Mouse (Mus musculus) limb, embryonic 10.5 days (tissue): ENCODE measurements around the gene Gm38431. TPM values are rescaled to one million over a fixed set of nuclear protein-coding genes. Genes with fewer than 3 reads are reported as not detected.
A peak's percentile ranks its signal among the peaks of the same experiment; 100 is the strongest.

Experiments used
- DNase-seq: peaks from one replicate; pipeline ENCODE4 v3.0.0-alpha.2; 2017; ENCODE audit warnings: low spot score
- H3K27ac ChIP-seq: fragments of 300-500 bp; sonication (generic); 2 replicates; pipeline ENCODE4 v1.5.1; 2016; ENCODE audit warnings: mild to moderate bottlenecking
- H3K27me3 ChIP-seq: fragments of 300-500 bp; sonication (generic); 2 replicates; pipeline ENCODE4 v1.6.1; 2016; ENCODE audit warnings: low read depth, mild to moderate bottlenecking; ENCODE audit not compliant: poor library complexity, severe bottlenecking
- H3K36me3 ChIP-seq: fragments of 300-500 bp; sonication (generic); 2 replicates; pipeline ENCODE4 v1.6.1; 2016; ENCODE audit warnings: mild to moderate bottlenecking, moderate library complexity
- H3K4me1 ChIP-seq: fragments of 300-500 bp; sonication (generic); 2 replicates; pipeline ENCODE4 v1.6.1; 2016
- H3K4me3 ChIP-seq: fragments of 300-500 bp; sonication (generic); 2 replicates; pipeline ENCODE4 v1.5.1; 2016; ENCODE audit warnings: mild to moderate bottlenecking, moderate library complexity
- H3K9me3 ChIP-seq: fragments of 300-500 bp; sonication (generic); replicated peaks from 2 replicates; pipeline ENCODE4 v1.6.1; 2016; ENCODE audit warnings: mild to moderate bottlenecking
- WGBS: fragments of 180-500 bp; shearing (Covaris S2); methylation state at CpG from one replicate; pipeline ENCODE4 v1.1.7; 2016; 5-methylcytosine and 5-hydroxymethylcytosine counted together
- polyA plus RNA-seq: library from polyadenylated mRNA; unstranded; fragments of >200 nt; fragmentation: Nextera tagmentation; extraction: Ambion mirVana; gene quantifications from 2 replicates; pipeline ENCODE4 v1.2.1, GENCODE M21; 2016

Gm38431 gene
- polyA plus RNA-seq, 1 experiment from 2014 or later: 5.4 TPM

- 87% methylated on average over 8 of the region's 8 CpGs for WGBS
Measured at GRCm38 (mm10) chr9:21097793-21098192, 6.0 kb upstream of the Gm38431 start.

GRCm38 (mm10) chr9:21095958-21096357 is 4.2 kb upstream of the Gm38431 start:
- no peak for DNase-seq
- H3K9me3 ChIP-seq: no peaks in the 10 kb centered on the region
- H3K27me3 ChIP-seq: no peaks in the 10 kb centered on the region
- no peak overlapping the region for H3K4me3 ChIP-seq
- H3K36me3 ChIP-seq: peaks cover 7% of the 10 kb centered on the region
- no peak overlapping the region for H3K27ac ChIP-seq
- WGBS: 92% methylated on average over 4 of the region's 4 CpGs
- H3K4me1 ChIP-seq: peaks cover 12% of the 10 kb centered on the region

More at GRCm38 (mm10) chr9:21097793-21098192, 6.0 kb upstream of the Gm38431 start:
- peaks cover 17% of the 10 kb centered on the region for H3K36me3 ChIP-seq
- H3K4me3 ChIP-seq: no peak overlapping the region
- H3K9me3 ChIP-seq: no peaks in the 10 kb centered on the region
- no peaks in the 10 kb centered on the region for H3K27me3 ChIP-seq
- no peak overlapping the region for H3K27ac ChIP-seq
- DNase-seq: no peak
- H3K4me1 ChIP-seq: peaks cover 7% of the 10 kb centered on the region; the same call in 1 of the 2 replicates

- H3K4me3 ChIP-seq: no peak overlapping the region
- 95% methylated on average over 9 of the region's 9 CpGs for WGBS
Measured at GRCm38 (mm10) chr9:21093423-21093822, 1.6 kb upstream of the Gm38431 start.

GRCm38 (mm10) chr9:21090972-21091706 is 658 bp downstream of the Gm38431 start:
- DNase-seq: no peak
- no peaks in the 10 kb centered on the region for H3K27me3 ChIP-seq

More at GRCm38 (mm10) chr9:21093423-21093822, 1.6 kb upstream of the Gm38431 start:
- Histone ChIP-seq H3K27me3 (no peaks in the 10 kb centered on the region), H3K36me3 (peaks cover 32% of the 10 kb centered on the region), H3K27ac (no peak overlapping the region), H3K9me3 (no peaks in the 10 kb centered on the region), H3K4me1 (peaks cover 19% of the 10 kb centered on the region)
- no peak for DNase-seq

GRCm38 (mm10) chr9:21090537-21090936 is 1.3 kb downstream of the Gm38431 start:
- Histone ChIP-seq H3K4me3 (peak overlapping the region; percentile 78), H3K27me3 (no peaks in the 10 kb centered on the region), H3K9me3 (no peaks in the 10 kb centered on the region), H3K4me1 (peaks cover 19% of the 10 kb centered on the region), H3K27ac (no peak overlapping the region), H3K36me3 (peaks cover 61% of the 10 kb centered on the region)
- no peak for DNase-seq
- 98% methylated on average over 1 of the region's 1 CpGs for WGBS

More at GRCm38 (mm10) chr9:21090972-21091706, 658 bp downstream of the Gm38431 start:
- peaks cover 19% of the 10 kb centered on the region for H3K4me1 ChIP-seq
- H3K4me3 ChIP-seq: peak overlapping the region; percentile 78
- H3K36me3 ChIP-seq: peaks cover 55% of the 10 kb centered on the region
- 7% methylated on average over 24 of the region's 24 CpGs for WGBS
- H3K27ac ChIP-seq: peak overlapping the region; percentile 96
- H3K9me3 ChIP-seq: no peaks in the 10 kb centered on the region

GRCm38 (mm10) chr9:21083324-21083723 is 8.5 kb downstream of the Gm38431 start:
- Histone ChIP-seq H3K4me1 (no peaks in the 10 kb centered on the region), H3K27me3 (no peaks in the 10 kb centered on the region), H3K36me3 (peaks cover 100% of the 10 kb centered on the region), H3K27ac (no peak overlapping the region), H3K9me3 (no peaks in the 10 kb centered on the region), H3K4me3 (no peak overlapping the region)
- 92% methylated on average over 3 of the region's 3 CpGs for WGBS
- DNase-seq: no peak

- no peak for DNase-seq
- H3K27me3 ChIP-seq: no peaks in the 10 kb centered on the region
- H3K9me3 ChIP-seq: no peaks in the 10 kb centered on the region
- no peak overlapping the region for H3K27ac ChIP-seq
- peaks cover 100% of the 10 kb centered on the region for H3K36me3 ChIP-seq
- WGBS: 94% methylated on average over 9 of the region's 9 CpGs
- H3K4me1 ChIP-seq: no peaks in the 10 kb centered on the region
- no peak overlapping the region for H3K4me3 ChIP-seq
Measured at GRCm38 (mm10) chr9:21081127-21081526, 10.7 kb downstream of the Gm38431 start.

- peaks cover 19% of the 10 kb centered on the region for H3K4me1 ChIP-seq
- H3K27me3 ChIP-seq: no peaks in the 10 kb centered on the region
- peaks cover 83% of the 10 kb centered on the region for H3K36me3 ChIP-seq
- WGBS: 90% methylated on average over 3 of the region's 3 CpGs
- no peak overlapping the region for H3K4me3 ChIP-seq
- no peaks in the 10 kb centered on the region for H3K9me3 ChIP-seq
- H3K27ac ChIP-seq: no peak overlapping the region
- no peak for DNase-seq
Measured at GRCm38 (mm10) chr9:21075625-21076024, 16.2 kb downstream of the Gm38431 start.

- Histone ChIP-seq H3K4me3 (peak overlapping the region; percentile 71; the same call in 1 of the 2 replicates), H3K36me3 (peaks cover 78% of the 10 kb centered on the region)
- WGBS: 89% methylated on average over 1 of the region's 1 CpGs
Measured at GRCm38 (mm10) chr9:21074173-21074572, 17.6 kb downstream of the Gm38431 start.

GRCm38 (mm10) chr9:21073044-21073840 is 18.6 kb downstream of the Gm38431 start, which contains the start of the genes Gm49373 and Fdx1l:
TSS of gene Gm49373 (minus strand) at chr9:21073096.
TSS of gene Fdx1l (minus strand) at chr9:21073614.
- 3% methylated on average over 58 of the region's 58 CpGs for WGBS
- Histone ChIP-seq H3K27ac (peak within 1 kb of the TSS; percentile 92), H3K36me3 (peaks cover 69% of the 10 kb centered on the region), H3K4me1 (peaks cover 19% of the 10 kb centered on the region), H3K4me3 (peak within 1 kb of the TSS; percentile 71), H3K27me3 (no peaks in the 10 kb centered on the region), H3K9me3 (no peaks in the 10 kb centered on the region)
- DNase-seq: peak; percentile 93

More at GRCm38 (mm10) chr9:21074173-21074572, 17.6 kb downstream of the Gm38431 start:
- no peak for DNase-seq
- Histone ChIP-seq H3K27ac (peak overlapping the region; percentile 92; the same call in 1 of the 2 replicates), H3K27me3 (no peaks in the 10 kb centered on the region), H3K9me3 (no peaks in the 10 kb centered on the region), H3K4me1 (peaks cover 19% of the 10 kb centered on the region)

- H3K4me3 ChIP-seq: peak overlapping the region; percentile 71
- peaks cover 19% of the 10 kb centered on the region for H3K4me1 ChIP-seq
- WGBS: 10% methylated on average over 4 of the region's 4 CpGs
- no peaks in the 10 kb centered on the region for H3K9me3 ChIP-seq
- peaks cover 68% of the 10 kb centered on the region for H3K36me3 ChIP-seq
- peak overlapping the region; percentile 92 for H3K27ac ChIP-seq
- no peaks in the 10 kb centered on the region for H3K27me3 ChIP-seq
- no peak for DNase-seq
Measured at GRCm38 (mm10) chr9:21072641-21073040, 19.2 kb downstream of the Gm38431 start.

- no peak within 1 kb of the TSS for H3K4me3 ChIP-seq
- no peak for DNase-seq
- H3K4me1 ChIP-seq: peaks cover 10% of the 10 kb centered on the region
- no peak within 1 kb of the TSS for H3K27ac ChIP-seq
- no peaks in the 10 kb centered on the region for H3K9me3 ChIP-seq
- H3K27me3 ChIP-seq: no peaks in the 10 kb centered on the region
- peaks cover 73% of the 10 kb centered on the region for H3K36me3 ChIP-seq
- 80% methylated on average over 27 of the region's 27 CpGs for WGBS
Measured at GRCm38 (mm10) chr9:21067006-21067684, 24.7 kb downstream of the Gm38431 start, which contains the start of gene Zglp1. TSS of gene Zglp1 (minus strand) at chr9:21067093.
